Mouse (Mus musculus): ENCODE measurements around the gene Hspa12a.

GRCm38 (mm10) chr19:58747498-58748000, 195.9 kb downstream of the Hspa12a start:
- TF ChIP-seq CTCF (IDR thresholded peaks at IDR 0.05; ENCODE audit: extremely low read depth, insufficient read depth, insufficient read length, insufficient replicate concordance) (no peak), POLR2A (IDR thresholded peaks at IDR 0.05; ENCODE audit: low read depth, low read length) (no peak)

Data from spleen, adult 2 months (tissue).